Mouse (Mus musculus): ENCODE data around the gene Trim28. TPM values are rescaled to one million over a fixed set of nuclear protein-coding genes. Genes with fewer than 3 reads are reported as not detected.

Trim28 gene
- polyA plus RNA-seq, 1 experiment from 2014 or later: 414 TPM

DNA sequence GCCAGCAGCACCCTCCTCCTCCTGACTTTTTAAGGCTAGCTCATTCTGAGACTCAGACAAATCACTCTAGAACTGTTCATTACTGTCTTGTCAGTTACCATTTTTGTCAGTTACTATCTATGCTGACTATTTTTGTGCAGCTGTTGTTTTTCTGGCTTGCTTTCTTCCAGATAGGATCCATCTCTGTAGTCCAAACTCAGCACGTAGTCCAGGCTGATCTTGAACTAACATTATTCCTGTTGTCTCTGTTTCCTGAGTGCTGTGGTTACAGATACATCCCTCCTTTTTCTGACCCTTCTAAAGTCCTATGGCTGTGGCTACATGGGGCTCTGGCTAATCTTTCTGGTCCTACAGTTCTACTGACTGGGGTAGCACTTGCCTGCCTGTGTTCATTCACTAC lies 40.3 kb downstream of the Trim28 start:
- no peak for ATAC-seq (replicated peaks; ENCODE audit: low FRiP score, low TSS enrichment, low read depth)
- H3K9me3 ChIP-seq (ENCODE audit: control insufficient read depth, low read length): peaks cover 6% of the 10 kb centered on the region; the same call in 1 of the 2 replicates
- H3K9ac ChIP-seq (ENCODE audit: low read length): peak overlapping the region; percentile 94
- H3K27ac ChIP-seq (ENCODE audit: low read depth): peak overlapping the region; percentile 100
- peak overlapping the region; percentile 72 for H3K4me2 ChIP-seq (ENCODE audit: low read length)
- H3K27me3 ChIP-seq (replicated peaks; ENCODE audit: control insufficient read depth, insufficient read depth, low read length): peaks cover 28% of the 10 kb centered on the region
- peaks cover 16% of the 10 kb centered on the region for H3K36me3 ChIP-seq (ENCODE audit: control insufficient read depth, insufficient read depth, low read length)
- peaks cover 24% of the 10 kb centered on the region for H3K4me1 ChIP-seq (replicated peaks; ENCODE audit: control insufficient read depth, insufficient read depth, low read length)
- no peak for DNase-seq (ENCODE audit: low spot score)
- 86% methylated on average over 1 of the region's 1 CpGs for WGBS
- peak overlapping the region; percentile 61 for H3K4me3 ChIP-seq (ENCODE audit: low read depth, low read length)

DNA sequence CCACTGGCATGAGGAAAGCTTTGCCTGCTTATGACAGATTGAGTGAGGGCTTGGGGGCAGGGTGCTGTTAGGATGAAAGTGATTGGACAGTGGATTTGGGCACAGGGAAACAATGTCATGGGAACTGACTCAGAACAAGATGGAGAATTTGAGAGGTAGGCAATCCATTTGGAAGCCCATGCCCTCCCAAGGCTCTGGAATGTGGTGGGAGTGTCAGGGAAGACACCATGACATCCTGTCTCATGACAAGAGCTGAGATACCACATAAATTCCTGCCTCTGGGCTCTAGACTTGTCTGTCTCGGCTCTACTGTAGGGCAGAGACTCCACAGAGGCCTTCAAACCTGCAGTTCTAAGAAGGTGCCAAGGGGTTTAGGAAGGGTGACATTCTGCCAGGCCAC lies 42.3 kb downstream of the Trim28 start:
- no peak overlapping the region for H3K27ac ChIP-seq (ENCODE audit: low read depth)
- ATAC-seq (replicated peaks; ENCODE audit: low FRiP score, low TSS enrichment, low read depth): no peak
- no peak for DNase-seq (ENCODE audit: low spot score)
- H3K9me3 ChIP-seq (ENCODE audit: control insufficient read depth, low read length): peaks cover 6% of the 10 kb centered on the region; the same call in 1 of the 2 replicates
- WGBS: 71% methylated on average over 1 of the region's 1 CpGs
- H3K36me3 ChIP-seq (ENCODE audit: control insufficient read depth, insufficient read depth, low read length): peaks cover 4% of the 10 kb centered on the region
- H3K4me3 ChIP-seq (ENCODE audit: low read depth, low read length): no peak overlapping the region
- no peak overlapping the region for H3K4me2 ChIP-seq (ENCODE audit: low read length)
- peaks cover 21% of the 10 kb centered on the region for H3K4me1 ChIP-seq (replicated peaks; ENCODE audit: control insufficient read depth, insufficient read depth, low read length)
- no peak overlapping the region for H3K9ac ChIP-seq (ENCODE audit: low read length)
- H3K27me3 ChIP-seq (replicated peaks; ENCODE audit: control insufficient read depth, insufficient read depth, low read length): peaks cover 42% of the 10 kb centered on the region

- H3K9ac ChIP-seq (ENCODE audit: low read length): no peak overlapping the region
- ATAC-seq (replicated peaks; ENCODE audit: low FRiP score, low TSS enrichment, low read depth) (no peak), DNase-seq (ENCODE audit: low spot score) (peak; percentile 47)
- H3K4me1 ChIP-seq (replicated peaks; ENCODE audit: control insufficient read depth, insufficient read depth, low read length): peaks cover 15% of the 10 kb centered on the region
- WGBS: 74% methylated on average over 6 of the region's 6 CpGs
- H3K27me3 ChIP-seq (replicated peaks; ENCODE audit: control insufficient read depth, insufficient read depth, low read length): peaks cover 42% of the 10 kb centered on the region
- H3K9me3 ChIP-seq (ENCODE audit: control insufficient read depth, low read length): peaks cover 6% of the 10 kb centered on the region; the same call in 1 of the 2 replicates
- no peaks in the 10 kb centered on the region for H3K36me3 ChIP-seq (ENCODE audit: control insufficient read depth, insufficient read depth, low read length)
- H3K4me3 ChIP-seq (ENCODE audit: low read depth, low read length): no peak overlapping the region
- no peak overlapping the region for H3K27ac ChIP-seq (ENCODE audit: low read depth)
- H3K4me2 ChIP-seq (ENCODE audit: low read length): no peak overlapping the region
These were observed 43.6 kb downstream of the Trim28 start for GRCm38 (mm10) chr7:13042511-13042910.

GRCm38 (mm10) chr7:13043120-13043444 lies 44.2 kb downstream of the Trim28 start:
- H3K36me3 ChIP-seq (ENCODE audit: control insufficient read depth, insufficient read depth, low read length): no peaks in the 10 kb centered on the region
- H3K4me3 ChIP-seq (ENCODE audit: low read depth, low read length): peak overlapping the region; percentile 49
- H3K4me1 ChIP-seq (replicated peaks; ENCODE audit: control insufficient read depth, insufficient read depth, low read length): peaks cover 15% of the 10 kb centered on the region
- ATAC-seq (replicated peaks; ENCODE audit: low FRiP score, low TSS enrichment, low read depth) (no peak), DNase-seq (ENCODE audit: low spot score) (peak; percentile 51)
- H3K27me3 ChIP-seq (replicated peaks; ENCODE audit: control insufficient read depth, insufficient read depth, low read length): peaks cover 42% of the 10 kb centered on the region
- no peak overlapping the region for H3K9ac ChIP-seq (ENCODE audit: low read length)
- WGBS: 38% methylated on average over 16 of the region's 16 CpGs
- H3K27ac ChIP-seq (ENCODE audit: low read depth): no peak overlapping the region
- peaks cover 6% of the 10 kb centered on the region; the same call in 1 of the 2 replicates for H3K9me3 ChIP-seq (ENCODE audit: control insufficient read depth, low read length)
- H3K4me2 ChIP-seq (ENCODE audit: low read length): peak overlapping the region; percentile 92

DNA sequence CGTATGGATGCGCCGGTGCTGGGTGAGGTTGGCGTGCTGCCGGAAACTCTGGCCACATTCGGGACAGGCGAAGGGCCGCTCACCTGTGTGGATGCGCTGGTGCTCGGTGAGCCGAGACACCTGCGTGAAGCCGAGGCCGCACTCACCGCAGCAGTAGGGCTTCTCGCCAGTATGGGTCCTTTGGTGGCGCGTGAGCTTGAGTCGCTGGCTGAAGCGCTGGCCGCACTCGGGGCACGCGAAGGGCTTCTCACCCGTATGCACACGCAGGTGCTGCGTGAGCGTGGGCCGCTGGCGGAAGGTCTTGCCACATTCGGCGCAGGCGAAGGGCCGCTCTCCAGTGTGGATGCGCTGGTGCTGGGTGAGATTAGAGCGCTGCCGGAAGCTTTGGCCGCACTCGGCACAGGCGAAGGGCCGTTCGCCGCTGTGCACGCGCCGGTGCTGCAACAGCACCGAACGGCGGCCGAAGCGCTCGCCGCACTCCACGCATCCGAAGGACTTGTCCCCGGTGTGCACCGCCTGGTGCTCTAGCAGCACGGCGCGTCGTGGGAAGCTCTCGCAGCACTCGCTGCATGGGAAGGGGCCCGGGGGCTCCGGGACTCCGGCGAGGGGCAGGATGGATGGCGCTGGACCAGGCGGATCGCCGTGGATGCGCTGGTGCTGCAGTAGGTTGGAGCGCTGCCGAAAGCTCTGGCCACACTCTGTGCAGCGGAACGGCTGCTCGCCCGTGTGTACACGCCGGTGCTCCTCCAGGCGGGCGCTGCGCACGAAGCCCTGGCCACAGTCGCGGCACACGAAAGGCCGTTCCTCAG lies 44.7 kb downstream of the Trim28 start:
- 4% methylated on average over 86 of the region's 88 CpGs for WGBS
- 0 out of 2 replicates have a peak, but pooled peaks have one; percentile 13 for ATAC-seq (replicated peaks; ENCODE audit: low FRiP score, low TSS enrichment, low read depth)
- no peak overlapping the region for H3K27ac ChIP-seq (ENCODE audit: low read depth)

GRCm38 (mm10) chr7:13044254-13044625 lies 45.3 kb downstream of the Trim28 start:
- H3K9ac ChIP-seq (ENCODE audit: low read length): peak overlapping the region; percentile 56
- no peak overlapping the region for H3K27ac ChIP-seq (ENCODE audit: low read depth)
- H3K4me3 ChIP-seq (ENCODE audit: low read depth, low read length): peak overlapping the region; percentile 49
- H3K4me2 ChIP-seq (ENCODE audit: low read length): peak overlapping the region; percentile 92
- ATAC-seq (replicated peaks; ENCODE audit: low FRiP score, low TSS enrichment, low read depth): no peak
- no peaks in the 10 kb centered on the region for H3K36me3 ChIP-seq (ENCODE audit: control insufficient read depth, insufficient read depth, low read length)
- peaks cover 42% of the 10 kb centered on the region for H3K27me3 ChIP-seq (replicated peaks; ENCODE audit: control insufficient read depth, insufficient read depth, low read length)
- WGBS: 5% methylated on average over 23 of the region's 23 CpGs
- H3K9me3 ChIP-seq (ENCODE audit: control insufficient read depth, low read length): peaks cover 6% of the 10 kb centered on the region; the same call in 1 of the 2 replicates
- DNase-seq (ENCODE audit: low spot score): no peak
- H3K4me1 ChIP-seq (replicated peaks; ENCODE audit: control insufficient read depth, insufficient read depth, low read length): peaks cover 8% of the 10 kb centered on the region

More for the DNA sequence above, 44.7 kb downstream of the Trim28 start:
- DNase-seq (ENCODE audit: low spot score): peak; percentile 76
- H3K4me1 ChIP-seq (replicated peaks; ENCODE audit: control insufficient read depth, insufficient read depth, low read length): peaks cover 14% of the 10 kb centered on the region
- no peaks in the 10 kb centered on the region for H3K36me3 ChIP-seq (ENCODE audit: control insufficient read depth, insufficient read depth, low read length)
- H3K9ac ChIP-seq (ENCODE audit: low read length): peak overlapping the region; percentile 56
- peaks cover 42% of the 10 kb centered on the region for H3K27me3 ChIP-seq (replicated peaks; ENCODE audit: control insufficient read depth, insufficient read depth, low read length)
- peaks cover 6% of the 10 kb centered on the region; the same call in 1 of the 2 replicates for H3K9me3 ChIP-seq (ENCODE audit: control insufficient read depth, low read length)
- H3K4me3 ChIP-seq (ENCODE audit: low read depth, low read length): peak overlapping the region; percentile 49
- peak overlapping the region; percentile 92 for H3K4me2 ChIP-seq (ENCODE audit: low read length)

DNA sequence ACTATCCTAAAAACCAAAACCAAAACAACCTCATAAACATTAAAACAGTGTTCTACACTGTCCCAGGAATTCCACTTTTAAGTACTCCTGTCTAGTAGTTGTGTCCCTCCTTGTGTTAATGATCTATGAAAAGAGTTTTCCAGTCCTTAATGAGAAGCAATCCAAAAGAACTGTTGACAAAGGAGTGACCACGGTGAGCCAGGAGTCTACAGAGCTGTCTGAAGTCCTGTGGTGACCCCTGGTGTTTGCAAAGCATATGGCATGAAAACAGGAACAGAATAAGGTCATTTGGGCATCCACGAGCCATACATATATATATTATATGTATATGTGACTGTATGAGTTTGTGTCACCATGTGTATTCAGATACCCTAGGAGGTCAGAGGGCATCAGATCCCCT lies 47.2 kb downstream of the Trim28 start:
- ATAC-seq (replicated peaks; ENCODE audit: low FRiP score, low TSS enrichment, low read depth): peak; percentile 44; the same call in 1 of the 2 replicates
- no peak overlapping the region for H3K4me2 ChIP-seq (ENCODE audit: low read length)
- H3K27ac ChIP-seq (ENCODE audit: low read depth): no peak overlapping the region
- H3K36me3 ChIP-seq (ENCODE audit: control insufficient read depth, insufficient read depth, low read length): no peaks in the 10 kb centered on the region
- peaks cover 42% of the 10 kb centered on the region for H3K27me3 ChIP-seq (replicated peaks; ENCODE audit: control insufficient read depth, insufficient read depth, low read length)
- no peak overlapping the region for H3K9ac ChIP-seq (ENCODE audit: low read length)
- 9% methylated on average over 2 of the region's 2 CpGs for WGBS
- DNase-seq (ENCODE audit: low spot score): peak; percentile 80
- peaks cover 6% of the 10 kb centered on the region; the same call in 1 of the 2 replicates for H3K9me3 ChIP-seq (ENCODE audit: control insufficient read depth, low read length)
- H3K4me3 ChIP-seq (ENCODE audit: low read depth, low read length): no peak overlapping the region
- peaks cover 7% of the 10 kb centered on the region; the same call in 1 of the 2 replicates for H3K4me1 ChIP-seq (replicated peaks; ENCODE audit: control insufficient read depth, insufficient read depth, low read length)

DNA sequence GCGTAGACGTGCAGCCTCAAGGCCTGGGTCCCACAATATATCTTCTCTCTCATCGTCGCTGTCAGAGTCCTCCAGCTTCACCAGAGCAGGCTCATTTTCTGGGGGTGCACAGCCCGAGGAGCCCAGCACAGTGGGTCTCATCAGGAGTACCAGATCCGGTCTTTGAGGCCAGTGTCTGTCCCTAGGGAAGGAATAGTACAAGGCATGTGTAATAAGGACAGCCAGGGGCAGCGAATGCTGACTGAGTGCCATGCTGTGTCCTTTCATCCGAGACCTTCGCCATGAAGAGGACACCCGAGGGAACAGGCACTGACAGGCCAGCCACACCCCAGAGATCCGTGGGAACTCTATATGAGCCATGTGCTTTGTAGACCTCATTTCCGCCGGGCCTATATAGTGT lies 54.1 kb downstream of the Trim28 start:
- H3K27ac ChIP-seq (ENCODE audit: low read depth): no peak overlapping the region
- DNase-seq (ENCODE audit: low spot score): no peak
- no peaks in the 10 kb centered on the region for H3K27me3 ChIP-seq (replicated peaks; ENCODE audit: control insufficient read depth, insufficient read depth, low read length)
- no peak overlapping the region for H3K4me3 ChIP-seq (ENCODE audit: low read depth, low read length)
- no peak for ATAC-seq (replicated peaks; ENCODE audit: low FRiP score, low TSS enrichment, low read depth)
- no peak overlapping the region for H3K4me2 ChIP-seq (ENCODE audit: low read length)
- H3K9me3 ChIP-seq (ENCODE audit: control insufficient read depth, low read length): no peaks in the 10 kb centered on the region
- no peaks in the 10 kb centered on the region; the same call in 1 of the 2 replicates for H3K4me1 ChIP-seq (replicated peaks; ENCODE audit: control insufficient read depth, insufficient read depth, low read length)
- H3K9ac ChIP-seq (ENCODE audit: low read length): no peak overlapping the region
- H3K36me3 ChIP-seq (ENCODE audit: control insufficient read depth, insufficient read depth, low read length): no peaks in the 10 kb centered on the region
- 90% methylated on average over 13 of the region's 13 CpGs for WGBS

Data from intestine, embryonic 14.5 days (tissue).